Mouse (Mus musculus) liver, adult 2 months (tissue): Measurements from ENCODE around the gene Cdc42ep5.

Experiments
- CTCF ChIP-seq: fragments of 200-500 bp; IDR thresholded peaks from 2 replicates; pipeline ENCODE4 v1.5.1; 2011; ENCODE audit warnings: low read depth, low read length, control low read depth
- POLR2A ChIP-seq: fragments of 200-500 bp; IDR thresholded peaks from 2 replicates; pipeline ENCODE4 v1.6.1; 2011; ENCODE audit warnings: low read length, control low read depth; ENCODE audit not compliant: insufficient read depth; ENCODE audit errors: extremely low read depth

GRCm38 (mm10) chr7:4147371-4147770 lies 17.3 kb downstream of the Cdc42ep5 start:
- no peak for TF ChIP-seq POLR2A
- TF ChIP-seq CTCF: no peak
